Mouse (Mus musculus) C2C12 (cell line): Measurements from ENCODE around the gene Stat3. TPM values are rescaled to one million over a fixed set of nuclear protein-coding genes. Genes with fewer than 3 reads are reported as not detected.

Source experiments
- H3K27me3 ChIP-seq: one replicate; pipeline ENCODE4 v1.6.1; 2011; ENCODE audit not compliant: control insufficient read depth, insufficient read depth, insufficient read length
- H3K36me3 ChIP-seq: one replicate; pipeline ENCODE4 v1.6.1; 2011; ENCODE audit not compliant: control insufficient read depth, insufficient read depth
- H3K4me3 ChIP-seq: one replicate; pipeline ENCODE4 v1.5.1; 2011; ENCODE audit warnings: mild to moderate bottlenecking, control low read depth; ENCODE audit not compliant: poor library complexity, insufficient read depth, severe bottlenecking
- H3K79me2 ChIP-seq: one replicate; pipeline ENCODE4 v1.6.1; 2011; ENCODE audit not compliant: control insufficient read depth, insufficient read depth
- H3K79me3 ChIP-seq: one replicate; pipeline ENCODE4 v1.6.1; 2011; ENCODE audit warnings: low read depth, control low read depth
- H3ac ChIP-seq: one replicate; pipeline ENCODE3; 2011; ENCODE audit warnings: low read depth; ENCODE audit not compliant: control insufficient read depth, insufficient read length
- CEBPB ChIP-seq: IDR thresholded peaks from one replicate; pipeline ENCODE4 v1.6.1; 2011; ENCODE audit warnings: low read depth, mild to moderate bottlenecking, control low read depth, moderate library complexity
- CTCF ChIP-seq: IDR thresholded peaks from one replicate; pipeline ENCODE4 v1.5.1; 2011; ENCODE audit not compliant: control insufficient read depth, insufficient read depth, insufficient read length
- FOSL1 ChIP-seq: IDR thresholded peaks from one replicate; pipeline ENCODE4 v1.8.0; 2011; ENCODE audit warnings: mild to moderate bottlenecking, low read length; ENCODE audit not compliant: poor library complexity, insufficient read depth, severe bottlenecking
- MAX ChIP-seq: IDR thresholded peaks from one replicate; pipeline ENCODE4 v1.6.1; 2011; ENCODE audit warnings: mild to moderate bottlenecking, control low read depth
- MYOD1 ChIP-seq: IDR thresholded peaks from one replicate; pipeline ENCODE4 v1.6.1; 2011; ENCODE audit warnings: low read depth; ENCODE audit not compliant: control insufficient read depth, insufficient read length
- MYOG ChIP-seq: IDR thresholded peaks from one replicate; pipeline ENCODE4 v1.6.1; 2011; ENCODE audit not compliant: control insufficient read depth, insufficient read length; ENCODE audit errors: extremely low read depth
- USF1 ChIP-seq: IDR thresholded peaks from one replicate; pipeline ENCODE4 v1.6.1; 2011; ENCODE audit warnings: low read depth, mild to moderate bottlenecking, control low read depth, moderate library complexity
- polyA plus RNA-seq: library from polyadenylated mRNA; unstranded; fragments of >200 nt; fragmentation: generic; extraction: Trizol; gene quantifications from one replicate; pipeline ENCODE4 v1.2.1, GENCODE M21; 2012; ENCODE audit warnings: missing spikeins

Stat3 gene
- polyA plus RNA-seq, 1 experiment: 36.1 TPM

DNA sequence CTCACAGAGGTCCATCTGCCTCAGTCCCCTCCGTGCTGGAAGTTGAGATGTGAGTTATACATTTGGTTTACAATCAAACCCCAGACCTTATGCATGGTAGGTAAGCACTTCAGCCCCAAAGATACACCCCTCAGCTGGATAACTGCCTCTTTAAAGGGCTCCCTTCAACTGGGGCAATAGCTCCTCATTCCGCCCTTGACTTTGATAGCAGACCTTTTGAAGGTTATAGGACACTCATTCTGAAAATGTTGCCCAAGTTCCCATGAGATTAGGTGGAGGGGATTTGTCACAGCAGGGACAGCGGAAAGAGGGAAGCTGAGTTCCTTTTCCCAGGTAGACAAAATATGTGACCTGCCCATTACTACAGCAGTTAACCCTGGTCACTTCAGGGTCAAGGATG lies 41.9 kb upstream of the Stat3 start:
- TF ChIP-seq USF1 (no peak), MAX (no peak), CEBPB (no peak), CTCF (no peak), FOSL1 (no peak), MYOG (no peak), MYOD1 (no peak)
- Histone ChIP-seq H3K79me2 (no peaks in the 10 kb centered on the region), H3K4me3 (no peak overlapping the region), H3K79me3 (no peaks in the 10 kb centered on the region), H3K27me3 (no peaks in the 10 kb centered on the region), H3K36me3 (no peaks in the 10 kb centered on the region), H3ac (no peak overlapping the region)

DNA sequence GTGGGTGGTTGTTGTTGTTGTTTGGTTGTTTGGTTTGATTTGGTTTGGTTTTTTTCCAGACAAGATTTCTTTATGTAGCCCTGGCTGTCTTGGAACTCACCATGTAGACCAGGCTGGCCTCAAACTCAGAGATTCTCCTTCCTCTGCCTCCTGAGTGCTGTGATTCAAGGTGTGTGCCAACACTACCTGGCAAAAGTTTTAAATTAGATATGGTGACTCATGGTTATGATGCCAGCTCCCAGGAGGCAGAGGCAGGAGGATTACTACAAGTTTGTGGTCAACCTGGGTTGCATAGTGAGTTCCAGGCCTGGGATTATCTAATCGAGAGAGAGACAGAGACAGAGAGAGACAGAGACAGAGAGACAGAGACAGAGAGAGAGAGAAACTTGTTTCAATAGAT lies 41.1 kb upstream of the Stat3 start:
- H3ac ChIP-seq: no peak overlapping the region
- no peaks in the 10 kb centered on the region for H3K27me3 ChIP-seq
- no peaks in the 10 kb centered on the region for H3K79me3 ChIP-seq
- H3K79me2 ChIP-seq: no peaks in the 10 kb centered on the region
- no peaks in the 10 kb centered on the region for H3K36me3 ChIP-seq
- no peak overlapping the region for H3K4me3 ChIP-seq
- no peak for TF ChIP-seq FOSL1
- TF ChIP-seq CEBPB: peak; percentile 40
- TF ChIP-seq MYOG: no peak

DNA sequence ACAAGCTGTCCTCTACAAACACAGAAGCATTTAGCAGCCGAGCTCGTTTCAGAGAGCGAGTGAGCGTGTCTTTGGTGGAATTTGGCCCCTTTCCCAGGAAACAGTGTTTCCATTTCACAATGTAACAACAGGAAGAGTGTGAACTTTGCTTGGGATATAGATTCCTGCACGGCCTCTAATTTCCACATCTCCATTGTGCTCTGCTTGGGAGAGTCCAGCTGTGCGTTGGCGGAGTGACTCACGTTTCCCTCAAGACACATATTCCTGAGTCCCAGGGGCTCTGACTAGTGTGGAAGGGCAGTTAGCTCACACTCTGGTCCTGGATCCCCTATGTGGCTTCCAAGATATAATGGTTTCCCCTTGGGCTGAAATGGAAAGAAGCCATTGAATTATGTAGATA lies 40.5 kb upstream of the Stat3 start:
- no peak for TF ChIP-seq CTCF
- TF ChIP-seq MYOG: no peak
- TF ChIP-seq FOSL1: peak; percentile 81
- TF ChIP-seq CEBPB: peak; percentile 90
- TF ChIP-seq MAX: peak; percentile 61
- TF ChIP-seq MYOD1: peak; percentile 68
- TF ChIP-seq USF1: no peak
- Histone ChIP-seq H3K79me3 (no peaks in the 10 kb centered on the region), H3ac (no peak overlapping the region)

GRCm38 (mm10) chr11:100975241-100975640 lies 35.9 kb upstream of the Stat3 start:
- Histone ChIP-seq H3K79me2 (peaks cover 19% of the 10 kb centered on the region), H3ac (no peak overlapping the region), H3K27me3 (no peaks in the 10 kb centered on the region), H3K36me3 (no peaks in the 10 kb centered on the region), H3K79me3 (peaks cover 1% of the 10 kb centered on the region), H3K4me3 (no peak overlapping the region)
- no peak for TF ChIP-seq MYOG
- no peak for TF ChIP-seq MAX
- no peak for TF ChIP-seq FOSL1
- no peak for TF ChIP-seq CTCF
- no peak for TF ChIP-seq CEBPB
- TF ChIP-seq MYOD1: no peak
- TF ChIP-seq USF1: no peak

More for the DNA sequence above, 40.5 kb upstream of the Stat3 start:
- H3K36me3 ChIP-seq: no peaks in the 10 kb centered on the region
- H3K27me3 ChIP-seq: no peaks in the 10 kb centered on the region
- no peak overlapping the region for H3K4me3 ChIP-seq
- H3K79me2 ChIP-seq: no peaks in the 10 kb centered on the region

GRCm38 (mm10) chr11:100974381-100974970 lies 35.1 kb upstream of the Stat3 start:
- TF ChIP-seq MYOG (no peak), USF1 (no peak), FOSL1 (peak; percentile 99)
- Histone ChIP-seq H3K79me3 (peaks cover 8% of the 10 kb centered on the region), H3ac (peak overlapping the region; percentile 31), H3K79me2 (peaks cover 27% of the 10 kb centered on the region), H3K4me3 (no peak overlapping the region), H3K36me3 (no peaks in the 10 kb centered on the region), H3K27me3 (no peaks in the 10 kb centered on the region)

- Histone ChIP-seq H3K79me2 (peaks cover 39% of the 10 kb centered on the region), H3K27me3 (no peaks in the 10 kb centered on the region), H3K36me3 (peaks cover 6% of the 10 kb centered on the region), H3K4me3 (no peak overlapping the region), H3ac (no peak overlapping the region), H3K79me3 (peaks cover 20% of the 10 kb centered on the region)
- TF ChIP-seq MYOG (no peak), CEBPB (no peak), MAX (no peak), MYOD1 (no peak), USF1 (no peak), FOSL1 (no peak), CTCF (no peak)
Observed at GRCm38 (mm10) chr11:100973245-100973644, 33.9 kb upstream of the Stat3 start.
